Mouse (Mus musculus) common myeloid progenitor, adult 5-6 weeks (primary cell): Measurements from ENCODE around the gene Pnliprp1. TPM values are rescaled to one million over a fixed set of nuclear protein-coding genes. Genes with fewer than 3 reads are reported as not detected.

ENCODE experiments used
- ATAC-seq: replicated peaks from 2 replicates; pipeline ENCODE4 v1.8.0; 2016; ENCODE audit warnings: low read depth, mild to moderate bottlenecking, moderate TSS enrichment, inconsistent platforms; ENCODE audit not compliant: poor library complexity, severe bottlenecking
- total RNA-seq: library from RNA; stranded (forward); fragments of 200-1000, 187-1606 nt; gene quantifications from 2 replicates; pipeline ENCODE4 v1.2.3, GENCODE M21; 2017

The Pnliprp1 gene
- total RNA-seq, result not detected in 2 replicates

GRCm38 (mm10) chr19:58728445-58729031 lies at the start of gene Pnliprp1:
Pnliprp1 (plus strand) TSS chr19:58728887.
- ATAC-seq, result no peak

GRCm38 (mm10) chr19:58688933-58689332 lies 39.8 kb upstream of the Pnliprp1 start:
- ATAC-seq, result no peak

DNA sequence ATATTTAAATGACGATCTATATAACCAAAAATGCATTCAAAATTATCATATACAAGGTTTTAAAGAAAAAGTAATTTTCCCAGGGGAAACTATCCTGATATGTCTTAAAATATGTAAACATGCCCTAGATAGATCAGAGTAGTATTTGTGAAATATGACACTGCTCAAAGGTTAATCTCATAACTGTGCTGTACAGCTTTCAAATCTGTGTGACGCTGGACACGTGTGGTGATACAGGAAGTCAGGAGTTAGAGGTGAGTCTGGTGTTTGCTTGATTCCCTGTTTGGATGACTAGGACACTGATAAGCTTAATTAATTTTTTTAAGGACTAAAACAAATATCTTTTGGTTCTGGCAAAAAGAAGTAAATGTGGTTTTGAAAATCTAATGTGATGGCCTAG lies 33.4 kb upstream of the Pnliprp1 start:
- no peak for ATAC-seq

- no peak for ATAC-seq
These were observed 32.5 kb upstream of the Pnliprp1 start for GRCm38 (mm10) chr19:58696235-58696634.

GRCm38 (mm10) chr19:58704556-58704955 lies 24.1 kb upstream of the Pnliprp1 start:
- no peak for ATAC-seq

DNA sequence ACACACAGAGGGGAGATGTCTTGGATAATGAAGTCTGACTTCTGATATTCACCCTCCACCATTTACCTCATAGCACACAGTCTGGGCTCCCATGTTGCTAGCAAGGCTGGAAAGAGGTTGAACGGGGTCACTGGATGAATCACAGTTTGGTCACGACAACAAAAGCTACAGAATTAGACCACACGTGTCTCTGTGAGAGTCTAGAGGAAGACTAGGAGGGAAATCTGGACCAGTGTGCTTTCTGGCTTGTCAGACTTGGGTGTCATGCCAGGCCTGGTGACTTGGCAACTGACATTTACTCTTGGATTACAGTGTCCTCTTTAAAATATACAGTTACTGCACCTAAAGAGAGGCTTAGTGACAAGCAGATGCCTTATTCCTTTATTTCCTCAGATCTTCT lies 20.1 kb upstream of the Pnliprp1 start:
- ATAC-seq, result no peak

GRCm38 (mm10) chr19:58717925-58718324 lies 10.8 kb upstream of the Pnliprp1 start:
- no peak for ATAC-seq

GRCm38 (mm10) chr19:58720439-58720838 lies 8.2 kb upstream of the Pnliprp1 start:
- no peak for ATAC-seq

DNA sequence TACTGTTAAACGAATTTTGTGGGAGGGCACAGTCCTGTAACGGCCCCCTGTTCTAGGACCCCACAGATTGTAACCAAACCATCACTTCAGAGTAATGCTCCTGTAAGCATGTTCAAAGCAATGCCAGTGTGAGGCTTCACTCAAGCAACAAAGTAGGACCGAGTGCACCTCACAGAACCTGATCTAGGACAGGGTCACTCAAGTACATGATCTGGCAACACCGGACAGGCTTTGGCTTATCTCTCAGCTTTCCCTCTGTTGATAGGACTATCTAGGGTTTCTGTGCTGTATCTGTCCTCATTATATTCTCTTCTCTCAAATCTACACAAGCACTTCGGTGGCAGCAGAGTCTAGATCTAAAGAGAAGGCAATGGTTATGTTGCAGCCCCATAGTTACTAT lies 2.1 kb upstream of the Pnliprp1 start:
- no peak for ATAC-seq

GRCm38 (mm10) chr19:58727756-58728155 lies 931 bp upstream of the Pnliprp1 start:
- no peak for ATAC-seq

- ATAC-seq, result no peak
These were observed 4.5 kb downstream of the Pnliprp1 start for GRCm38 (mm10) chr19:58733216-58733615.

DNA sequence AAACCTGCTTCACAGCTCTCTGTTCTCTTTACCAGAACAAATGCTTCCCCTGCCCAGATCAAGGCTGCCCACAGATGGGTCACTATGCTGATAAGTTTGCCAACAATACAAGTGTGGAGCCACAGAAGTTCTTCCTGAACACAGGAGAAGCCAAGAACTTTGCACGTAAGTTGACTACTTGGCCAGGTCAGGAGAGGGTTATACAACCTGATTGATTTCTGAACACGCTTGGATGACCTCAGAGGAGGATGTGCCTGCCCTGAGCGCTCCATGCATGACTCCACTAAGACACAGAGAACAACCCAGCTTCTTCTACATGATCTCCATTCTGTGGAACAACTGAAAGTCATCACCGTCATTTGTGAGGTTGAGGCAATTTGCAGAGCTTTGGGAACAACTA lies 9.4 kb downstream of the Pnliprp1 start:
- no peak for ATAC-seq

DNA sequence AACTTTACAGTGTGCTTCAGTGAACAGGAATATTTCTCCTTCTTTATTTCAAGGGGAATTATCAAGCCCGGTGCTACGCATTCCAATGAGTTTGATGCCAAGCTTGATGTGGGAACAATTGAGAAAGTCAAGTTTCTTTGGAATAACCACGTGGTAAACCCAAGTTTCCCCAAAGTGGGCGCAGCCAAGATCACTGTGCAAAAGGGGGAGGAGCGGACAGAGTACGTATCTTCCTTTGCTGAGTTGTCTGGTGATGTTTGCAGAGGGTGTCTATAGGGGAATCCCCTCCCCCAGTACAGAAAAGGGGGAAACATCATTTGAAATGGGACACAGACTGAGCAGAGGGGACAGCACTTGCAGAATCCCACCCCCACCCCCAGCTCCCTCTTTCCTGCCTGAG lies 12.3 kb downstream of the Pnliprp1 start:
- ATAC-seq, result no peak

GRCm38 (mm10) chr19:58742711-58743110 lies 14.0 kb downstream of the Pnliprp1 start:
- no peak for ATAC-seq

DNA sequence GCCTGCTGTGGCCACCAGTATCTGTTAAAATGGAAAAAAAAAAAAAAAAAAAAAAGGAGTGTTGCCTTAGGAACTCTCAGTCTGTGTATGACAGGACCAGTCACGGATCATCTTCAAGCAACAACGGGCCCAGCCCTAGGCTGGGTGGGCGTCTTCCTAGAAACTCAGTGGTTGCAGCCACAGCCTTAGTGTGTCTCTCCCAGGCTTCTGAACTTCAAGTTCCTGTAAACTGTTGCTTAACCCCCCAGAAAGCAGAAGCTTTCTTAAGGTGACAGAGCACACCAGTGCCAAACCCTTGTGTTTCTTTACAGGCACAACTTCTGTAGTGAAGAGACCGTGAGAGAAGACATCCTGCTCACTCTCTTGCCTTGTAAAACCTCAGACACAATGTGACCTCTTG lies 15.0 kb downstream of the Pnliprp1 start:
- ATAC-seq, result 0 out of 2 replicates have a peak, but pooled peaks have one; percentile 8

DNA sequence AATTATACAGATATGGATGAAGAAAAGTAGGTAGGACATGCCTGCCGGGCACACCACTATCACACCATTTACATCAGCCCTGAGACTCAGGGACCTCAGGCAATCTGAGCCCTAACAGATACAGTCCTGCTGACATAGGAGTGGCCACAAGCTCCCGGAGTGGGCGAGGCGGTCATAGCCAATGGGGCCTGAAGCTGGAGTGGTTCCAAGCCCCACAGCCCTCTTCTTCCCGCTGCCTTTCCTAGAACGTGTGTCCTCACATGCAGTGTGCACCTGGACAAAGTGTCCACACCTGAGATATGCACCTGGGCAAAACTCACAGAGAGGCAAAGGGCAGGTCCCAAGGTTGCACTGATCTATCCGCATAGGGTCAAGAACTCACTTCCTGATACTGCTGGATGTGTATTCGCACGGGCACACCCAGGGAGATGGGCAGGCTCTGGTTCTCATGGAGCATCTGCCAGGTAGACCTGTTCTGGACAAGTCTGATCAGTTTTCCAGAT lies 18.9 kb downstream of the Pnliprp1 start:
- ATAC-seq, result no peak

DNA sequence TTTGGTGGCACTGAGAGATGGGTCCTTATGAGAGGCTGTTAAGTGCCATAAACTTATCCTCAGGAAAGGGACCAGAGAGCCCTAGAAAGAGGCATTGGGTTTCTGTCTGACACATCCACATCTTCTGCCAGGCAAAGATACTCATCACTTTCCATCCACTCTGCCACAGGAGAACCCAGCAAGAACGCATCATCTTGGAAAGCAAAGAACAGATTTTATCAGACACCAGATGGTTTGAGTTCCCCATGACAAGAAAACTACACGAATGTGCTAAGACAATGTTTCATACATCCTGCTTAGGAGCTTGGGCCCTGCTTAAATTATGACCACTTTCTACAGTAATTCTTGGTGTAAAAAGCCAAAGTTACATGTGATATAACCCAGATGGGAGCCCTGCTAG lies 22.1 kb downstream of the Pnliprp1 start:
- no peak for ATAC-seq

DNA sequence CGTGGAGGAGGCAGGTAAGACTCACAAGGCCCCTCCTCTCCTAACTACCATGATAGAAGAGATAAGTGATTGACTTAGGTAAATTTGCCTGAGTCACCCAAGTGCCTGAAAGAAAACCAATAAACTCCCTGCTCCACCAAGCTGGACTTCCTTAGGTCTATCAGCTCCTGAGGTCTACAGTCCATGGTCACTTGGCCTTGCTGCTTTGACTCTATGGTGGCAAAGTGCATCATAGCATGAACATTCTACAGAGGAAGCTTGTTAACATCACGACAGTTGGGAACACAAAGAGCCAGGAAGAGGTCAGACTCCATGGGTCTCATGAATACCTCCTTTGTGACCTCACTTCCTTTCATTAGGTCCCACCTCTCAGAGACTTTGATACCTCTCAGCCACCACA lies 22.8 kb downstream of the Pnliprp1 start:
- ATAC-seq, result no peak

DNA sequence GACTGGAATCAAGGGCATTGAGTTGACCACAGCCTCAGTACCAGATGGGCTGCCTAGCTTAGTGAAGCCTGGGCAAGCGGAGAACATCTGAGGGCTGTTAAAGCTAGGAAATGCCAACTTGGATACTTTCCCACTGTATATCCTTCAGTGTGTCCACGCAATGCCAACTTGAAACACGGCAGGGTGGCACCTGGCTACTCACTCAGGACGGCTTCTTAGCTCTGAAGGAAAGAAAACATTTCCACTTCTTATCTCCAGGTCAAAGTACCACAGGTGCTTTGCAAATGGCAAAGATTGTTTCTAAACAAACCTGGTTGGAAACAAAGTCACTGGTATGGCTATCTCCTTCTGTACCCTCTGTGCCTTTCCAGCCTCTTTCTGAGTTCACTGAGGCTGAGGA lies 30.2 kb downstream of the Pnliprp1 start:
- no peak for ATAC-seq

DNA sequence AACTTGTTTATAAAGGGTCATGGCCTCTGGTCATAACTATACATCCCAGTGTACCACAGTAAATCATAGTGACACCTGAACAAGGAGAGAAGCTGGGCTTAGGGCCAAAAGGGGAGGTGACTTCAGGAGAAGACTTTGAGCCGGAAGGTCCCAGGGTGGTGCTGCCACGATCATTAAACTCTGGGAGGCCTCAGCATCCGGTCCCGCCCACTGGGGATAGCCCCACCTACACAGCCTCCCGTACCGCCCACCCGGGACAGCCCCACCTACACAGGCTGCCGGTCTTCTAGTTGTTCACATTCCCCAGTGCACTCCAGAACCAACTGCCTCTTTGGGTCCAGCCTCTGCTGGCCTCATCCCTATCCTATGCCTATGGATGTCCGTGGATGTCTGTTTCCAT lies 30.7 kb downstream of the Pnliprp1 start, which contains the start of gene Pnliprp2:
Gene Pnliprp2, plus strand, starts transcription at position 297 of the 400 bp plus-strand sequence.
- ATAC-seq, result no peak

GRCm38 (mm10) chr19:58762316-58762715 lies 33.6 kb downstream of the Pnliprp1 start:
- no peak for ATAC-seq

- no peak for ATAC-seq
These were observed 34.3 kb downstream of the Pnliprp1 start for GRCm38 (mm10) chr19:58762848-58763541.
